Mouse (Mus musculus): Measurements from ENCODE around the gene Traf3ip1. TPM values are rescaled to one million over a fixed set of nuclear protein-coding genes. Genes with fewer than 3 reads are reported as not detected.

Traf3ip1 gene
- polyA plus RNA-seq, 1 experiment from 2014 or later, result 2.5 TPM

Other genes with a start within 250 kb of the Traf3ip1 start
- 71.1 and 77.5 TPM in 2 replicates for gene Ube2f, start 244.3 kb upstream of the Traf3ip1 start, polyA plus RNA-seq (2015; fragmentation: Nextera tagmentation; extraction: Ambion mirVana)
- gene Scly, start 196.3 kb upstream of the Traf3ip1 start, polyA plus RNA-seq (2015; fragmentation: Nextera tagmentation; extraction: Ambion mirVana), result 24.9 and 30.1 TPM in 2 replicates
- gene Espnl, start 172.6 kb upstream of the Traf3ip1 start, polyA plus RNA-seq (2015; fragmentation: Nextera tagmentation; extraction: Ambion mirVana), result not detected in 2 replicates
- 0.10 TPM in 2 replicates for gene Klhl30, start 143.6 kb upstream of the Traf3ip1 start, polyA plus RNA-seq (2015; fragmentation: Nextera tagmentation; extraction: Ambion mirVana)
- gene Erfe, start 128.2 kb upstream of the Traf3ip1 start, polyA plus RNA-seq (2015; fragmentation: Nextera tagmentation; extraction: Ambion mirVana), result 4.5 and 4.7 TPM in 2 replicates
- 86.5 and 95.8 TPM in 2 replicates for gene Ilkap, start 95.8 kb upstream of the Traf3ip1 start, polyA plus RNA-seq (2015; fragmentation: Nextera tagmentation; extraction: Ambion mirVana)
- gene Hes6, start 80.6 kb upstream of the Traf3ip1 start, polyA plus RNA-seq (2015; fragmentation: Nextera tagmentation; extraction: Ambion mirVana), result 21.9 and 22.5 TPM in 2 replicates
- 1.4 and 2.5 TPM in 2 replicates for gene Per2, start 35.3 kb upstream of the Traf3ip1 start, polyA plus RNA-seq (2015; fragmentation: Nextera tagmentation; extraction: Ambion mirVana)
- gene Asb1, start 45.9 kb downstream of the Traf3ip1 start, polyA plus RNA-seq (2015; fragmentation: Nextera tagmentation; extraction: Ambion mirVana), result 12.3 and 13.8 TPM in 2 replicates